Mouse (Mus musculus) MEL (cell line): ENCODE results near the gene Gm40460. TPM values are rescaled to one million over a fixed set of nuclear protein-coding genes. Genes with fewer than 3 reads are reported as not detected.
"Not testable (repeated sequence)": the region's sequence is repeated elsewhere in the genome, so short reads cannot be mapped to it uniquely, and the experiment has no call there.

ENCODE experiments used
- DNase-seq: peaks from one replicate; pipeline ENCODE4 v3.0.0; 2011; ENCODE audit warnings: low read depth, low spot score
- H3K27ac ChIP-seq: 2 replicates; pipeline ENCODE4 v1.5.1; 2012; ENCODE audit warnings: low read depth, mild to moderate bottlenecking, control low read depth, low read length, moderate library complexity; ENCODE audit not compliant: control insufficient read depth
- H3K27me3 ChIP-seq, 2 experiments: fragments of 150-350 bp in 1 of 2; sonication (generic) in 1 of 2; 2 replicates each; pipeline ENCODE4 v1.6.1; 2012; ENCODE audit warnings: low read length in 2 of 2, mild to moderate bottlenecking in 2 of 2, improper control_type of control experiment in 1 of 2, moderate library complexity in 1 of 2; ENCODE audit not compliant: insufficient read depth in 2 of 2, control insufficient read depth in 1 of 2
- H3K36me3 ChIP-seq, 2 experiments: 2 replicates each; pipeline ENCODE4 v1.6.1; 2012 to 2014; ENCODE audit warnings: low read length in 2 of 2, improper control_type of control experiment in 1 of 2, inconsistent platforms in 1 of 2, mild to moderate bottlenecking in 1 of 2; ENCODE audit not compliant: insufficient read depth in 2 of 2, control insufficient read depth in 1 of 2
- H3K4me1 ChIP-seq, 2 experiments: fragments of 150-350 bp in 1 of 2; sonication (generic) in 1 of 2; 2 replicates each; pipeline ENCODE4 v1.6.1; 2012; ENCODE audit warnings: low read length in 2 of 2, improper control_type of control experiment in 1 of 2, mild to moderate bottlenecking in 1 of 2; ENCODE audit not compliant: insufficient read depth in 2 of 2, control insufficient read depth in 1 of 2
- H3K4me3 ChIP-seq, 2 experiments: fragments of 150-350 bp in 1 of 2; sonication (generic) in 1 of 2; 2 replicates each; pipeline ENCODE4 v1.5.1; 2012; ENCODE audit warnings: low read depth in 2 of 2, low read length in 2 of 2, mild to moderate bottlenecking in 2 of 2, moderate library complexity in 2 of 2, control low read depth in 1 of 2, improper control_type of control experiment in 1 of 2; ENCODE audit not compliant: control insufficient read depth in 1 of 2, insufficient read depth in 1 of 2
- H3K79me2 ChIP-seq: 2 replicates; pipeline ENCODE4 v1.6.1; 2012; ENCODE audit warnings: mild to moderate bottlenecking, low read length, moderate library complexity; ENCODE audit not compliant: control insufficient read depth, poor library complexity, insufficient read depth
- H3K9ac ChIP-seq: 2 replicates; pipeline ENCODE4 v1.6.1; 2012; ENCODE audit warnings: low read depth, mild to moderate bottlenecking, control low read depth, low read length, moderate library complexity; ENCODE audit not compliant: control insufficient read depth, poor library complexity, severe bottlenecking
- H3K9me3 ChIP-seq: fragments of 150-350 bp; sonication (generic); replicated peaks from 2 replicates; pipeline ENCODE4 v1.6.1; 2012; ENCODE audit warnings: mild to moderate bottlenecking, low read length, improper control_type of control experiment, moderate library complexity; ENCODE audit not compliant: insufficient read depth
- CTCF ChIP-seq, 3 experiments: IDR thresholded peaks in 2 of 3; conservative IDR thresholded peaks in 1 of 3; 2 replicates each; pipeline ENCODE4 v1.5.1; 2011 to 2012; ENCODE audit warnings: low read length in 3 of 3, low read depth in 2 of 3, mild to moderate bottlenecking in 2 of 3, improper control_type of control experiment in 1 of 3, inconsistent platforms in 1 of 3, mixed read lengths in 1 of 3, moderate library complexity in 1 of 3; ENCODE audit not compliant: control insufficient read depth in 1 of 3, insufficient read depth in 1 of 3, poor library complexity in 1 of 3, severe bottlenecking in 1 of 3
- JUND ChIP-seq: IDR thresholded peaks from 2 replicates; pipeline ENCODE4 v1.6.1; 2011; ENCODE audit warnings: low read depth, mild to moderate bottlenecking, improper control_type of control experiment, low read length
- NELFE ChIP-seq: IDR thresholded peaks from 2 replicates; pipeline ENCODE4 v1.6.1; 2011; ENCODE audit warnings: low read depth, low read length, improper control_type of control experiment
- POLR2AphosphoS5 ChIP-seq: IDR thresholded peaks from 2 replicates; pipeline ENCODE4 v1.6.1; 2012; ENCODE audit warnings: low read depth, borderline replicate concordance, mild to moderate bottlenecking, inconsistent platforms, low read length, moderate library complexity, mixed read lengths
- SMC3 ChIP-seq: IDR thresholded peaks from 2 replicates; pipeline ENCODE4 v1.6.1; 2011; ENCODE audit warnings: low read depth, low read length, improper control_type of control experiment
- ZKSCAN1 ChIP-seq: IDR thresholded peaks from 2 replicates; pipeline ENCODE4 v1.6.1; 2012; ENCODE audit warnings: low read depth, mild to moderate bottlenecking, inconsistent platforms, low read length, improper control_type of control experiment, moderate library complexity
- polyA plus RNA-seq, 2 experiments: library from polyadenylated mRNA; stranded (reverse) in 1 of 2; unstranded in 1 of 2; fragments of >175 nt in 1 of 2; fragments of >200 nt in 1 of 2; gene quantifications; 2 replicates each; pipeline versions ENCODE4 v1.2.1 to v1.2.4; 2012; ENCODE audit warnings: low replicate concordance in 2 of 2, low read depth in 1 of 2; ENCODE audit not compliant: insufficient read length in 2 of 2, insufficient read depth in 1 of 2, missing spikeins in 1 of 2
- total RNA-seq: library from RNA; depleted of rRNA; stranded (reverse); fragments of 300-350 nt; gene quantifications from 2 replicates; pipeline ENCODE4 v1.2.3, GENCODE M21; 2012

Gene Gm40460
- total and polyA plus RNA-seq, 3 experiments = not detected

DNA sequence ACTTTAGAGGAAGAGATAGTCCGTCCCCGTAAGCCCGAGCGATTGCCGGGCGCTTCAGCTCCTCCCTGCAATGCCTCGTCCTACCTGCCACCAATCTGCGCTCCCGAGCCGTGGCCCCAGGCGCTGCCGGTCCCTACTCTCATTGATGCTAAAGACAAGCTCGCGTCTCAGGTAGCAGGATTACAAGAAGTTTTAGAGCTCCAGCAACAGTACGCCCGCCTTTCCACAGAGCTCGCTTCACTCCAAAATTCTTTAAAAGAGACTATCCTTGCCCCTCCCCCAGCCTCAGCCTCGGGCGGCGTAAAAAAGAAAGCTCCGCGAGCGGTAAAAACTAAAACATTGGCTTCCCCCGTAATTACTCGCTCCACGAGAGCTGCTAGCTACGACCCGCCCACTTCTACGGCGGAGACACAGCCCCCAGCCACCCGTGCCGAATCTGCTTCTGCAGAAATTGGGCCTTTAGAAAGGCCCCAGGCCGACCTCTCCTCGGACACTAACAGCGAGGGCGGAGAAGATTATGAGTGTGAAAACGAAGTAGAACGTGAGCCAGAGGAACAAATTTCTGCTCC lies 43.2 kb upstream of the Gm40460 start (continued):
- TF ChIP-seq ZKSCAN1 = no peak
- TF ChIP-seq POLR2AphosphoS5 = no peak
- peak; percentile 3; the same call in 1 of the 2 replicates for TF ChIP-seq NELFE
- TF ChIP-seq CTCF (IDR thresholded peaks at IDR 0.05 in 2 of 3, conservative IDR thresholded peaks at IDR 0.05 in 1 of 3; ENCODE audit: control insufficient read depth in 1 of 3, insufficient read depth in 1 of 3, low read depth in 2 of 3, low read length in 3 of 3, poor library complexity in 1 of 3, severe bottlenecking in 1 of 3) = 0 out of 6 replicates have a peak, but pooled peaks of 1 of the 3 experiments have one; percentile 5

DNA sequence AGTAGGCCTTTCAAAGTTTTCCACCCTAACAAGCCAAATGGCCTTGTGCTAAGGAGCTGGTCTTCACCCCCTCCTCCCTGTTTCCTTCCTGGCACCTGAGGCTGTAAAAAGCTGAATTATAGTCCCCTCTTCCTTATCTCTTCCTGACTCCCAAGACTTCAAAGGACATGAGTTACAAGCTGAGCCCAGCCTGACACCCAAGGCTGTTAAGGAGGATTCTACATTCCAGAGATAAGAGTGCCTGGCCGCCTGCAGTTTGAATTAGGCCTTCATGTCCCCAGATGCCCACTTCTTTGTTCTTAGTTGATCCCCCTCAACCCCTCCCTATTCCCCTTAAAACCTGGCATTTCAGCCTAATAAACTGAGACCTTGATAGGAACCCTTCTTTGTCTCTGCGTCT lies 42.0 kb upstream of the Gm40460 start:
- H3K9me3 ChIP-seq, H3K79me2 ChIP-seq, DNase-seq, H3K9ac ChIP-seq, H3K27ac ChIP-seq, H3K4me3 ChIP-seq, H3K4me1 ChIP-seq, H3K36me3 ChIP-seq, H3K27me3 ChIP-seq: not testable (repeated sequence)

DNA sequence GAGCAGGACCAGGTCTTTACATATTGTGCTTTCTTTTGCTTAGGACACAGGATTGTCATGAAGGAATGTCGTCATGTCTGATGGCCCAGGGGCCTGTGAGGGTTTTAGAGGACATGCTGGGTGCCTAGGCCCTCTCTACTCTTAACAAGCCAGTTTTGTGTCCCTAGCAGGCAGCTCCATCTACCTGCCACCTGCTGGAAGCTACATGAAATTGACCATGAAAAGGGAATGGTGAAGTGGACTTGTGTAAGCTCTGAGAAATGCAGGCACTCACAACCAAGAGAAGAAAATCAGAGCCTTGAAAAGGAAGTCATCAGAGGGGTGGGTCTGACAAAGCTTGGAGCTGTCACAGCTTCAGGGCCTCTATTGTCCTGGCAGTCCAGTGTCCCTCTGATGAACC lies 38.4 kb upstream of the Gm40460 start:
- not testable (repeated sequence) for H3K9me3 ChIP-seq, H3K79me2 ChIP-seq, H3K27me3 ChIP-seq, H3K36me3 ChIP-seq, H3K4me3 ChIP-seq, H3K9ac ChIP-seq, H3K4me1 ChIP-seq, H3K27ac ChIP-seq
- peak; percentile 6 for DNase-seq

- not testable (repeated sequence) for H3K79me2 ChIP-seq, H3K4me1 ChIP-seq, H3K9me3 ChIP-seq, H3K4me3 ChIP-seq, H3K27me3 ChIP-seq, H3K9ac ChIP-seq, H3K36me3 ChIP-seq, H3K27ac ChIP-seq
- peak; percentile 52 for DNase-seq
- TF ChIP-seq JUND = peak; percentile 75; the same call in 1 of the 2 replicates
- peak; percentile 20 for TF ChIP-seq SMC3
- TF ChIP-seq CTCF (IDR thresholded peaks at IDR 0.05 in 2 of 3, conservative IDR thresholded peaks at IDR 0.05 in 1 of 3; ENCODE audit: control insufficient read depth in 1 of 3, insufficient read depth in 1 of 3, low read depth in 2 of 3, low read length in 3 of 3, poor library complexity in 1 of 3, severe bottlenecking in 1 of 3) = peak; percentile 50 to 68 (median 67)
These were observed 37.3 kb upstream of the Gm40460 start for GRCm38 (mm10) chr7:142278183-142278582.

DNA sequence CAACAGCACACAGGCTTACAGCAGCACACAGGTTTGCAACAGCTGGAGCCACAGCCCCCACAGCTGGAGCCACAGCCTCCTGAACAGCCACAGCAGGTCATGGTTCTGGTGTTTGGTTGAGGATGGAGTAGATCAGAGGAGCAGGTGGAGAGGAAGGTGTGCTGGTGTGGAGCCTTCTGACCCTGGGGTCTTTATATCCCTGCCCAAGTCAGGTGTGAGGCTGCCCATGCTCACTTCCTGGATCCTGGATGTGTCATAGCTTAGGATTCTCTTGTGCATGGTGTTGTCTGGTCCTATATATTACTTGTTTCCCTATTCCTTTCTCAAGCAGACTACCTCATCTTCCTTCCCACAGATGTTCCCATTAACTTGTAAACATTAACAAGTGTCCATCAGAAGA lies 33.4 kb upstream of the Gm40460 start, which contains the start of gene Gm4559:
TSS of gene Gm4559 (minus strand) at position 101 of the 400 bp plus-strand sequence.
- not testable (repeated sequence) for H3K36me3 ChIP-seq, H3K9ac ChIP-seq, H3K27ac ChIP-seq, H3K79me2 ChIP-seq, H3K4me1 ChIP-seq, DNase-seq, H3K4me3 ChIP-seq, H3K27me3 ChIP-seq, H3K9me3 ChIP-seq

- not testable (repeated sequence) for H3K27ac ChIP-seq, H3K9me3 ChIP-seq, DNase-seq, H3K4me1 ChIP-seq, H3K4me3 ChIP-seq, H3K9ac ChIP-seq, H3K36me3 ChIP-seq, H3K27me3 ChIP-seq, H3K79me2 ChIP-seq
These were observed 17.4 kb upstream of the Gm40460 start, which contains the start of gene Gm2431 for GRCm38 (mm10) chr7:142258254-142258653. Gene Gm2431, minus strand, starts transcription at chr7:142258354.
